Mouse (Mus musculus) liver, postnatal 0 days (tissue): ENCODE results near the gene Mylk. TPM values are rescaled to one million over a fixed set of nuclear protein-coding genes. Genes with fewer than 3 reads are reported as not detected.
A peak's percentile ranks its signal among the peaks of the same experiment; 100 is the strongest.
"Not testable (repeated sequence)": the region's sequence is repeated elsewhere in the genome, so short reads cannot be mapped to it uniquely, and the experiment has no call there.

Experiments
- ATAC-seq: fragments of 200-750 bp; cut with Nextera tagmentation; 2 replicates; pipeline ENCODE4 v1.8.0; 2017; ENCODE audit warnings: mild to moderate bottlenecking, moderate library complexity
- DNase-seq: peaks from one replicate; pipeline ENCODE4 v3.0.0-alpha.2; 2016
- H3K27ac ChIP-seq: fragments of 300-500 bp; sonication (generic); 2 replicates; pipeline ENCODE4 v1.5.1; 2014; ENCODE audit warnings: antibody characterized with exemption, moderate library complexity, mild to moderate bottlenecking, low read depth
- H3K27me3 ChIP-seq: fragments of 300-500 bp; sonication (generic); 2 replicates; pipeline ENCODE4 v1.6.1; 2014; ENCODE audit warnings: low read length, control low read depth, mixed read lengths; ENCODE audit not compliant: insufficient read depth
- H3K36me3 ChIP-seq: fragments of 300-500 bp; sonication (generic); replicated peaks from 2 replicates; pipeline ENCODE4 v1.6.1; 2014; ENCODE audit warnings: mild to moderate bottlenecking, control low read depth, low read length, moderate library complexity, mixed read lengths; ENCODE audit not compliant: insufficient read depth
- H3K4me1 ChIP-seq: fragments of 300-500 bp; sonication (generic); 2 replicates; pipeline ENCODE4 v1.6.1; 2014; ENCODE audit warnings: antibody characterized with exemption, mild to moderate bottlenecking, control low read depth; ENCODE audit not compliant: insufficient read depth
- H3K4me2 ChIP-seq: fragments of 300-500 bp; sonication (generic); 2 replicates; pipeline ENCODE4 v1.6.1; 2014; ENCODE audit warnings: low read depth, mild to moderate bottlenecking, low read length, moderate library complexity, mixed read lengths
- H3K4me3 ChIP-seq: fragments of 300-500 bp; sonication (generic); 2 replicates; pipeline ENCODE4 v1.5.1; 2014; ENCODE audit warnings: low read depth, low read length
- H3K9ac ChIP-seq: fragments of 300-500 bp; sonication (generic); replicated peaks from 2 replicates; pipeline ENCODE4 v1.6.1; 2014; ENCODE audit warnings: mild to moderate bottlenecking, moderate library complexity
- H3K9me3 ChIP-seq: fragments of 300-500 bp; sonication (generic); 2 replicates; pipeline ENCODE4 v1.6.1; 2016; ENCODE audit warnings: mild to moderate bottlenecking, control low read depth, low read length, mixed read lengths
- CTCF ChIP-seq: sonication (generic); IDR thresholded peaks from 2 replicates; pipeline ENCODE4 v1.5.1; 2016; ENCODE audit warnings: antibody characterized with exemption, low read depth
- EP300 ChIP-seq: IDR thresholded peaks from 2 replicates; pipeline ENCODE4 v1.6.1; 2016; ENCODE audit warnings: antibody characterized with exemption, low read depth, mild to moderate bottlenecking
- WGBS: fragments of 180-500 bp; shearing (Covaris S2); extraction: QIAGEN DNeasy Blood & Tissue Kit; methylation state at CpG from one replicate; pipeline ENCODE4 v1.1.7; 2014; ENCODE audit not compliant: insufficient replicate concordance; 5-methylcytosine and 5-hydroxymethylcytosine counted together
- polyA plus RNA-seq: library from polyadenylated mRNA; unstranded; fragments of >200 nt; fragmentation: Nextera tagmentation; extraction: Ambion mirVana; gene quantifications from 2 replicates; pipeline ENCODE4 v1.2.1, GENCODE M21; 2015

Gene Mylk
- polyA plus RNA-seq, 1 experiment from 2014 or later, result 4.9 TPM

- 84% methylated on average over 3 of the region's 3 CpGs for WGBS
- Histone ChIP-seq H3K36me3 (peaks cover 10% of the 10 kb centered on the region), H3K9me3 (no peaks in the 10 kb centered on the region), H3K9ac (no peak overlapping the region), H3K4me1 (no peaks in the 10 kb centered on the region), H3K27me3 (no peaks in the 10 kb centered on the region), H3K4me3 (no peak overlapping the region), H3K27ac (no peak overlapping the region), H3K4me2 (no peak overlapping the region)
- TF ChIP-seq EP300, result no peak
- TF ChIP-seq CTCF, result peak; percentile 62
- DNase-seq, result no peak
- no peak for ATAC-seq
Measured at GRCm38 (mm10) chr16:34711481-34711880, 33.5 kb upstream of the Mylk start.

- no peak for DNase-seq
- Histone ChIP-seq H3K4me1 (no peaks in the 10 kb centered on the region), H3K9ac (no peak overlapping the region), H3K4me2 (no peak overlapping the region), H3K27ac (no peak overlapping the region), H3K4me3 (no peak overlapping the region), H3K9me3 (no peaks in the 10 kb centered on the region), H3K27me3 (no peaks in the 10 kb centered on the region), H3K36me3 (peaks cover 10% of the 10 kb centered on the region; the same call in 1 of the 2 replicates)
- 81% methylated on average over 3 of the region's 3 CpGs for WGBS
- no peak for ATAC-seq
- TF ChIP-seq CTCF (no peak), EP300 (no peak)
Measured at GRCm38 (mm10) chr16:34725156-34725555, 19.9 kb upstream of the Mylk start.

GRCm38 (mm10) chr16:34728610-34729009, 16.4 kb upstream of the Mylk start:
- H3K4me1 ChIP-seq, ATAC-seq, H3K27ac ChIP-seq, H3K9me3 ChIP-seq, H3K4me3 ChIP-seq, H3K36me3 ChIP-seq, H3K27me3 ChIP-seq, DNase-seq, H3K4me2 ChIP-seq, H3K9ac ChIP-seq: not testable (repeated sequence)

DNA sequence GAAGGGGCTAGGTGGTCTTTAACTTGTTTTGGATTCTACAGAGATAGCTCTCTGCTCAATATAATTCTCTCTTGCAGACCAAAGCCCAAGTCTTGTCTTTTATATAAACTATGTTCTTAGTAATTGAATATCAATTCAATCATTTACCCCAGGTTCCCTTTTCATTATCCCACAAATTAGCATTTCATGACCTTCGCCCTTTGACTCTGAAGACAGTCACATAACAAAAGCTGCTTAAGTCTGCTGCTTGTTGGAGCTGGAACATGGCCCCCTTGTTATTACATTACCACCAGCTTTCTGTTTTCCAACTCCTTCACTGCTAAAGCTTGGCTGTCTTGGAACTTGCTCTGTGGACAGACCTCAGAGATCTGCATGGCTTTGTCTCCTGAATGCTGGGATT, 15.6 kb upstream of the Mylk start:
- TF ChIP-seq EP300, result no peak
- no peak for TF ChIP-seq CTCF
- WGBS, result 62% methylated on average over 1 of the region's 1 CpGs
- H3K4me3 ChIP-seq, result no peak overlapping the region
- ATAC-seq, result no peak
- H3K27me3 ChIP-seq, result no peaks in the 10 kb centered on the region
- H3K4me1 ChIP-seq, result no peaks in the 10 kb centered on the region
- no peaks in the 10 kb centered on the region for H3K36me3 ChIP-seq
- no peak overlapping the region for H3K4me2 ChIP-seq
- H3K9ac ChIP-seq, result no peak overlapping the region
- no peaks in the 10 kb centered on the region for H3K9me3 ChIP-seq
- DNase-seq, result no peak
- H3K27ac ChIP-seq, result no peak overlapping the region

- Histone ChIP-seq H3K36me3 (no peaks in the 10 kb centered on the region), H3K4me3 (no peak overlapping the region), H3K4me1 (no peaks in the 10 kb centered on the region), H3K9ac (no peak overlapping the region), H3K27ac (no peak overlapping the region), H3K9me3 (no peaks in the 10 kb centered on the region), H3K4me2 (no peak overlapping the region), H3K27me3 (peaks cover 3% of the 10 kb centered on the region; the same call in 1 of the 2 replicates)
- 59% methylated on average over 4 of the region's 4 CpGs for WGBS
- TF ChIP-seq CTCF (no peak), EP300 (no peak)
- DNase-seq (no peak), ATAC-seq (no peak)
Measured at GRCm38 (mm10) chr16:34738656-34739233, 6.3 kb upstream of the Mylk start.

- peaks cover 3% of the 10 kb centered on the region; the same call in 1 of the 2 replicates for H3K4me1 ChIP-seq
- WGBS, result 57% methylated on average over 2 of the region's 2 CpGs
- ATAC-seq, result no peak
- no peak overlapping the region for H3K27ac ChIP-seq
- no peak overlapping the region for H3K4me3 ChIP-seq
- DNase-seq, result no peak
- H3K9me3 ChIP-seq, result no peaks in the 10 kb centered on the region
- H3K36me3 ChIP-seq, result no peaks in the 10 kb centered on the region
- peaks cover 8% of the 10 kb centered on the region for H3K27me3 ChIP-seq
- no peak overlapping the region for H3K4me2 ChIP-seq
- TF ChIP-seq CTCF (peak; percentile 37), EP300 (no peak)
- H3K9ac ChIP-seq, result no peak overlapping the region
Measured at GRCm38 (mm10) chr16:34742930-34743329, 2.1 kb upstream of the Mylk start.

DNA sequence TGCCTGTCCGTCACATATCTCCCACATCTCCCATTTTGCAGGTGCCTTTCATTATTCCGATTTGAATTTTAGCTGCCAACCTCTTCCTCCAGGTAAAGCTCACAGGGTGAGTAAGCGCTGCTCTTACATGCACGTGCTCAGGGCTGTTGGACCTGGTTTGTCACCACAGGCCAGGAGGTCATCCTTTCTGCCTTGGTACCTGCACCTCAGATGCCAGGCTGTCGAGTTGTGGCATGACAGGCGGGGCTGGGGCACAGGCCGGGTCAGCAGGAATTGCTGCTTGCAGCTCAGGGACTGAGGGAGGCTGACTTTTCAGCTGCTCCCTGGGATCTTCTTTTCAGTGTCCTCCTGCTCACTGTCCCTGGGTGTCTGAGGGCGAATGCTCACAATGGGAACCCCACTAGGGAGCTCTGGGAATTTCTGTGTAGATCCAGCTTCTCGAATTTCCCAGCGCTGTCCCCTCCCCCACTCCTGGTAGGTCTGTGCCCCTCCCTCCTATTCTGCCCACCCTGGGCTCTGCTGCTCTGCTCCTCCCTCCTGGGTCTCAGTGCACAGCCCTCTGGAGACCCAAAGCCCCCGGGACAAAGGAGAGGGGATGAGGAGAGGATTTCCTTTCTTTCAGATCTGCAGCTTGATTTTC, 3.2 kb downstream of the Mylk start:
- Histone ChIP-seq H3K27ac (no peak overlapping the region), H3K4me2 (no peak overlapping the region), H3K9ac (no peak overlapping the region), H3K9me3 (no peaks in the 10 kb centered on the region), H3K4me1 (peaks cover 12% of the 10 kb centered on the region; the same call in 1 of the 2 replicates), H3K36me3 (no peaks in the 10 kb centered on the region), H3K4me3 (no peak overlapping the region), H3K27me3 (peaks cover 8% of the 10 kb centered on the region)
- DNase-seq, result no peak
- ATAC-seq, result no peak
- no peak for TF ChIP-seq EP300
- TF ChIP-seq CTCF, result no peak
- WGBS, result 49% methylated on average over 11 of the region's 11 CpGs
